In the genomic region with DNA sequence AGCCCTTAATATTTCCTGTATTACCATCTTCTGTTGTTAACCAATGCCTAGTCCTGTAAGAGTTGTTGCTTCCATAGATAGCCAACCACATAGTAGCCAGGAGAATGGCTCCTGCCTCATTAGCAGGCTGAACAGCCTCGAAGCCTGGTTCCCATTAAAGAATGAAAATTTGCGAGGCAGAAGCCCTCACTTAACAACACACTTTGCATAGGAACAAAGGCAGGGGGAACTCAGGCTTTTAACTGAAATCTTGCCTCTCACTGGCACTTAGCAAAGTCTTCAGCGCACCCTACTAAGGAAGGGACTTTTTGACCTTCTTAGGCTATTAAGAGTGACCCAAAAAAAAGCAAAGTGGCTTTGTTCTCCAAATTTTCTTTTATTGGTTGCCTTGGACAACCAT, we compare ENCODE assay signal across 19 mouse cellular contexts.
DNase-seq lines count a peak whose midpoint lies in the region; ATAC-seq lines count a peak whose summit lies in the region.
"Had no signal": no experiment of that assay in that cellular context is flagged by ENCODE, and none has a peak within 500 bp of the region (broad histone marks: within the 10 kb centered on the region; RNA-seq: fewer than 3 reads in every experiment).

No protein-coding gene starts in this region.

- H3K4me3 ChIP-seq in forebrain, embryonic 12.5 days (replicated peaks), result no peak overlapping the region
- H3K4me3 ChIP-seq in forebrain, embryonic 15.5 days, result no peak overlapping the region
- no peak overlapping the region for H3K4me3 ChIP-seq in midbrain, embryonic 14.5 days (replicated peaks; ENCODE audit: low read depth, low read length)
- H3K4me3 ChIP-seq in midbrain, embryonic 10.5 days, result no peak overlapping the region
- no peak overlapping the region for H3K4me3 ChIP-seq in embryonic facial prominence, embryonic 10.5 days
- no peak overlapping the region for H3K4me3 ChIP-seq in limb, embryonic 11.5 days (ENCODE audit: low read depth, low read length)
- H3K4me3 ChIP-seq: gastrocnemius, adult 2 months; heart, embryonic 10.5 days; hindbrain, embryonic 15.5 days had no signal

- 3% methylated on average over 3 of the region's 3 CpGs for WGBS in forebrain, embryonic 12.5 days
- 4% methylated on average over 3 of the region's 3 CpGs for WGBS in forebrain, embryonic 15.5 days
- 4% methylated on average over 3 of the region's 3 CpGs for WGBS in midbrain, embryonic 14.5 days
- 16% methylated on average over 3 of the region's 3 CpGs for WGBS in midbrain, embryonic 10.5 days
- WGBS in embryonic facial prominence, embryonic 10.5 days, result 17% methylated on average over 3 of the region's 3 CpGs
- WGBS in limb, embryonic 11.5 days, result 11% methylated on average over 3 of the region's 3 CpGs

- peak; percentile 41; the same call in 1 of the 2 replicates for ATAC-seq in forebrain, embryonic 12.5 days (ENCODE audit: low FRiP score)
- no peak for ATAC-seq in forebrain, embryonic 15.5 days (replicated peaks)
- ATAC-seq in midbrain, embryonic 14.5 days (ENCODE audit: low FRiP score, low TSS enrichment), result no peak
- ATAC-seq in limb, embryonic 11.5 days (ENCODE audit: insufficient number of reproducible peaks, low FRiP score, low TSS enrichment, low read depth), result no peak

- H3K27me3 ChIP-seq in forebrain, embryonic 12.5 days, result peaks cover 48% of the 10 kb centered on the region
- peaks cover 3% of the 10 kb centered on the region; the same call in 1 of the 2 replicates for H3K27me3 ChIP-seq in forebrain, embryonic 15.5 days
- no peaks in the 10 kb centered on the region for H3K27me3 ChIP-seq in midbrain, embryonic 14.5 days (ENCODE audit: control insufficient read depth, insufficient read depth, low read length)
- H3K27me3 ChIP-seq in midbrain, embryonic 10.5 days (ENCODE audit: low read depth, poor library complexity, severe bottlenecking), result peaks cover 33% of the 10 kb centered on the region
- peaks cover 12% of the 10 kb centered on the region; the same call in 1 of the 2 replicates for H3K27me3 ChIP-seq in embryonic facial prominence, embryonic 10.5 days (replicated peaks; ENCODE audit: low read depth, poor library complexity, severe bottlenecking)
- H3K27me3 ChIP-seq in limb, embryonic 11.5 days (ENCODE audit: control insufficient read depth, insufficient read depth, low read length), result no peaks in the 10 kb centered on the region
- H3K27me3 ChIP-seq: hindbrain, embryonic 15.5 days had no signal

- H3K4me2 ChIP-seq in forebrain, embryonic 12.5 days, result no peak overlapping the region
- no peak overlapping the region for H3K4me2 ChIP-seq in forebrain, embryonic 15.5 days (replicated peaks)
- H3K4me2 ChIP-seq in midbrain, embryonic 14.5 days (ENCODE audit: low read length), result no peak overlapping the region
- no peak overlapping the region for H3K4me2 ChIP-seq in limb, embryonic 11.5 days (ENCODE audit: low read depth, severe bottlenecking)
- H3K4me2 ChIP-seq: hindbrain, embryonic 15.5 days; liver, embryonic 11.5 days had no signal

- no peaks in the 10 kb centered on the region for H3K9me3 ChIP-seq in forebrain, embryonic 12.5 days
- no peaks in the 10 kb centered on the region for H3K9me3 ChIP-seq in forebrain, embryonic 15.5 days
- H3K9me3 ChIP-seq in midbrain, embryonic 14.5 days (ENCODE audit: control insufficient read depth, low read length), result no peaks in the 10 kb centered on the region
- no peaks in the 10 kb centered on the region for H3K9me3 ChIP-seq in midbrain, embryonic 10.5 days (replicated peaks)
- no peaks in the 10 kb centered on the region for H3K9me3 ChIP-seq in embryonic facial prominence, embryonic 10.5 days
- H3K9me3 ChIP-seq in limb, embryonic 11.5 days (ENCODE audit: control insufficient read depth, low read length), result no peaks in the 10 kb centered on the region
- H3K9me3 ChIP-seq: G1E; heart, embryonic 10.5 days; hindbrain, embryonic 15.5 days had no signal

- DNase-seq in midbrain, embryonic 14.5 days, result peak; percentile 26
- DNase-seq in midbrain, embryonic 10.5 days (ENCODE audit: low spot score), result no peak
- DNase-seq in embryonic facial prominence, embryonic 10.5 days (ENCODE audit: low spot score), result peak; percentile 11
- DNase-seq in limb, embryonic 11.5 days (ENCODE audit: low spot score), result peak; percentile 39
- no peak for DNase-seq in kidney, postnatal 10 days
- DNase-seq in liver, result no peak
- DNase-seq: cerebellum, adult 8-10 months; gastrocnemius, adult 2 months; kidney, adult 11 months; lung, adult 18-20 months; lung, postnatal 36 days; thymus, postnatal 25 days had no signal

- H3K9ac ChIP-seq in forebrain, embryonic 12.5 days, result no peak overlapping the region
- H3K9ac ChIP-seq in forebrain, embryonic 15.5 days (replicated peaks), result no peak overlapping the region
- no peak overlapping the region for H3K9ac ChIP-seq in midbrain, embryonic 14.5 days (replicated peaks; ENCODE audit: low read length)
- no peak overlapping the region for H3K9ac ChIP-seq in limb, embryonic 11.5 days (ENCODE audit: low read length)
- H3K9ac ChIP-seq: hindbrain, embryonic 15.5 days had no signal

- H3K4me1 ChIP-seq in forebrain, embryonic 12.5 days, result peaks cover 12% of the 10 kb centered on the region
- no peaks in the 10 kb centered on the region; the same call in 1 of the 2 replicates for H3K4me1 ChIP-seq in forebrain, embryonic 15.5 days
- no peaks in the 10 kb centered on the region for H3K4me1 ChIP-seq in midbrain, embryonic 14.5 days (ENCODE audit: control insufficient read depth, insufficient read depth, low read length)
- H3K4me1 ChIP-seq in midbrain, embryonic 10.5 days, result peaks cover 40% of the 10 kb centered on the region
- peaks cover 16% of the 10 kb centered on the region for H3K4me1 ChIP-seq in embryonic facial prominence, embryonic 10.5 days
- H3K4me1 ChIP-seq in limb, embryonic 11.5 days (ENCODE audit: control insufficient read depth, insufficient read depth, low read length), result 0 out of 2 replicates have a peak, but pooled peaks cover 2% of the 10 kb centered on the region
- H3K4me1 ChIP-seq: heart, embryonic 10.5 days; hindbrain, embryonic 15.5 days had no signal

- H3K27ac ChIP-seq in forebrain, embryonic 12.5 days, result no peak overlapping the region
- H3K27ac ChIP-seq in forebrain, embryonic 15.5 days (replicated peaks), result no peak overlapping the region
- no peak overlapping the region for H3K27ac ChIP-seq in midbrain, embryonic 14.5 days (replicated peaks; ENCODE audit: low read depth, low read length)
- no peak overlapping the region for H3K27ac ChIP-seq in midbrain, embryonic 10.5 days (replicated peaks)
- H3K27ac ChIP-seq in embryonic facial prominence, embryonic 10.5 days (replicated peaks), result no peak overlapping the region
- H3K27ac ChIP-seq in limb, embryonic 11.5 days (replicated peaks; ENCODE audit: low read depth, low read length), result no peak overlapping the region
- H3K27ac ChIP-seq: gastrocnemius, adult 2 months; heart, embryonic 10.5 days; hindbrain, embryonic 15.5 days; kidney, postnatal 0 days had no signal

- H3K36me3 ChIP-seq in forebrain, embryonic 12.5 days (replicated peaks), result no peaks in the 10 kb centered on the region
- H3K36me3 ChIP-seq in forebrain, embryonic 15.5 days, result no peaks in the 10 kb centered on the region
- no peaks in the 10 kb centered on the region for H3K36me3 ChIP-seq in midbrain, embryonic 14.5 days (ENCODE audit: control insufficient read depth, insufficient read depth, low read length)
- no peaks in the 10 kb centered on the region for H3K36me3 ChIP-seq in midbrain, embryonic 10.5 days
- no peaks in the 10 kb centered on the region for H3K36me3 ChIP-seq in embryonic facial prominence, embryonic 10.5 days (replicated peaks)
- H3K36me3 ChIP-seq in limb, embryonic 11.5 days (ENCODE audit: control insufficient read depth, insufficient read depth, low read length), result no peaks in the 10 kb centered on the region
- H3K36me3 ChIP-seq: G1E; heart, embryonic 10.5 days; hindbrain, embryonic 15.5 days had no signal

Comparison
In these comparisons a context has a peak if more than half of its experiments do, and no peak if none do; other contexts are left out.
1. DNase-seq: peak in midbrain, embryonic 14.5 days (single experiment), embryonic facial prominence, embryonic 10.5 days (single experiment) and limb, embryonic 11.5 days (single experiment); none in midbrain, embryonic 10.5 days (single experiment), kidney, postnatal 10 days (single experiment) and liver (single experiment).